In genomic region chr9:33442266-33442665, GRCm38 (mm10) we compare ENCODE assay signal across 23 mouse cellular contexts.
A peak's percentile ranks its signal among the peaks of the same experiment; 100 is the strongest.
DNase-seq lines count a peak whose midpoint lies in the region.
"Had no signal": no experiment of that assay in that cellular context is flagged by ENCODE, and none has a peak within 500 bp of the region (broad histone marks: within the 10 kb centered on the region; RNA-seq: fewer than 3 reads in every experiment).

No protein-coding gene starts in this region.

- WGBS in embryonic facial prominence, embryonic 10.5 days, result 70% methylated on average over 5 of the region's 5 CpGs
- 66% methylated on average over 5 of the region's 5 CpGs for WGBS in hindbrain, embryonic 10.5 days

- DNase-seq in embryo, embryonic 10.5 days (ENCODE audit: low spot score), result peak; percentile 24
- no peak for DNase-seq in embryo, embryonic 9.5 days (ENCODE audit: extremely low spot score)
- DNase-seq in embryonic facial prominence, embryonic 10.5 days (ENCODE audit: low spot score), result peak; percentile 9
- DNase-seq in forelimb bud, embryonic 11.5 days (ENCODE audit: low read depth, low spot score), result peak; percentile 12
- no peak for DNase-seq in layer of hippocampus, adult 18-20 months (ENCODE audit: low spot score in 2 of 2)
- DNase-seq in thymus, adult 18-20 months, result no peak
- DNase-seq in hindbrain, embryonic 10.5 days (ENCODE audit: low spot score), result no peak
- DNase-seq: adrenal gland, adult 2 months; adrenal gland, postnatal 25 days; cerebellum, adult 18-20 months; cerebellum, adult 9-11 months; forebrain, postnatal 0 days; gastrocnemius, adult 2 months; gastrocnemius, postnatal 36 days; heart, adult 11 months; heart, postnatal 10 days; heart, postnatal 4 days; kidney, adult 11 months had no signal

- no peaks in the 10 kb centered on the region for H3K36me3 ChIP-seq in embryonic facial prominence, embryonic 10.5 days (replicated peaks)
- no peaks in the 10 kb centered on the region for H3K36me3 ChIP-seq in hindbrain, embryonic 10.5 days
- H3K36me3 ChIP-seq: embryonic facial prominence, embryonic 13.5 days; heart, embryonic 10.5 days; hindbrain, embryonic 13.5 days had no signal

- no peaks in the 10 kb centered on the region for H3K9me3 ChIP-seq in embryonic facial prominence, embryonic 10.5 days
- no peaks in the 10 kb centered on the region for H3K9me3 ChIP-seq in hindbrain, embryonic 10.5 days
- H3K9me3 ChIP-seq: embryonic facial prominence, embryonic 13.5 days; forebrain, embryonic 13.5 days; heart, embryonic 10.5 days; hindbrain, embryonic 13.5 days had no signal

- H3K27me3 ChIP-seq in embryonic facial prominence, embryonic 10.5 days (replicated peaks; ENCODE audit: low read depth, poor library complexity, severe bottlenecking), result no peaks in the 10 kb centered on the region
- H3K27me3 ChIP-seq in hindbrain, embryonic 10.5 days (ENCODE audit: insufficient read depth, poor library complexity, severe bottlenecking), result no peaks in the 10 kb centered on the region
- H3K27me3 ChIP-seq: embryonic facial prominence, embryonic 13.5 days; forebrain, embryonic 13.5 days; hindbrain, embryonic 13.5 days had no signal

- H3K4me3 ChIP-seq in embryonic facial prominence, embryonic 10.5 days, result no peak overlapping the region
- H3K4me3 ChIP-seq in hindbrain, embryonic 10.5 days, result no peak overlapping the region
- H3K4me3 ChIP-seq: embryonic facial prominence, embryonic 13.5 days; forebrain, embryonic 13.5 days; gastrocnemius, adult 2 months; heart, embryonic 10.5 days; hindbrain, embryonic 13.5 days had no signal

- H3K27ac ChIP-seq in embryonic facial prominence, embryonic 10.5 days (replicated peaks), result 0 out of 2 replicates have a peak overlapping the region, but pooled peaks have one; percentile 15
- H3K27ac ChIP-seq in hindbrain, embryonic 10.5 days, result no peak overlapping the region
- H3K27ac ChIP-seq: embryonic facial prominence, embryonic 13.5 days; forebrain, embryonic 13.5 days; gastrocnemius, adult 2 months; heart, embryonic 10.5 days; hindbrain, embryonic 13.5 days; hindbrain, postnatal 0 days had no signal

- 0 out of 2 replicates have a peak, but pooled peaks cover 6% of the 10 kb centered on the region for H3K4me1 ChIP-seq in embryonic facial prominence, embryonic 10.5 days
- H3K4me1 ChIP-seq in hindbrain, embryonic 10.5 days (replicated peaks), result 0 out of 2 replicates have a peak, but pooled peaks cover 3% of the 10 kb centered on the region
- H3K4me1 ChIP-seq: embryonic facial prominence, embryonic 13.5 days; forebrain, embryonic 13.5 days; heart, embryonic 10.5 days; hindbrain, embryonic 13.5 days had no signal

Comparison
In these comparisons a context has a peak if more than half of its experiments do, and no peak if none do; other contexts are left out.
1. DNase-seq: peak in embryo, embryonic 10.5 days (single experiment), embryonic facial prominence, embryonic 10.5 days (single experiment) and forelimb bud, embryonic 11.5 days (single experiment); none in embryo, embryonic 9.5 days (single experiment), layer of hippocampus, adult 18-20 months (0 of 2), thymus, adult 18-20 months (0 of 2) and hindbrain, embryonic 10.5 days (single experiment).